Mouse (Mus musculus): ENCODE measurements around the gene D10Wsu102e. TPM values are rescaled to one million over a fixed set of nuclear protein-coding genes. Genes with fewer than 3 reads are reported as not detected.
A peak's percentile ranks its signal among the peaks of the same experiment; 100 is the strongest.

D10Wsu102e gene
- 0.97 and 1.0 TPM in 2 replicates for polyA plus RNA-seq (2014; fragmentation: Nextera tagmentation; extraction: Ambion mirVana)

- DNase-seq (ENCODE audit: low spot score), result peak; percentile 98
- peaks cover 7% of the 10 kb centered on the region for H3K4me1 ChIP-seq (ENCODE audit: control insufficient read depth, insufficient read depth, low read length)
- H3K27ac ChIP-seq (ENCODE audit: low read depth, low read length), result peak within 1 kb of the TSS; percentile 64
- H3K4me2 ChIP-seq (ENCODE audit: low read depth), result peak within 1 kb of the TSS; percentile 70
- H3K36me3 ChIP-seq (ENCODE audit: control insufficient read depth, insufficient read depth, low read length), result peaks cover 2% of the 10 kb centered on the region; the same call in 1 of the 2 replicates
- no peaks in the 10 kb centered on the region for H3K27me3 ChIP-seq (ENCODE audit: control insufficient read depth, insufficient read depth, low read length)
- H3K4me3 ChIP-seq (ENCODE audit: low read depth, low read length), result peak within 1 kb of the TSS; percentile 91
- no peaks in the 10 kb centered on the region for H3K9me3 ChIP-seq (ENCODE audit: control insufficient read depth, low read length)
- H3K9ac ChIP-seq (ENCODE audit: low read length), result peak within 1 kb of the TSS; percentile 88
- under 1% methylated on average over 30 of the region's 30 CpGs for WGBS
- peak; percentile 98 for ATAC-seq (ENCODE audit: insufficient read depth, low FRiP score, low TSS enrichment)
Measured at GRCm38 (mm10) chr10:83359956-83360355, at the start of gene D10Wsu102e. Gene D10Wsu102e (plus strand): TSS chr10:83360221.

DNA sequence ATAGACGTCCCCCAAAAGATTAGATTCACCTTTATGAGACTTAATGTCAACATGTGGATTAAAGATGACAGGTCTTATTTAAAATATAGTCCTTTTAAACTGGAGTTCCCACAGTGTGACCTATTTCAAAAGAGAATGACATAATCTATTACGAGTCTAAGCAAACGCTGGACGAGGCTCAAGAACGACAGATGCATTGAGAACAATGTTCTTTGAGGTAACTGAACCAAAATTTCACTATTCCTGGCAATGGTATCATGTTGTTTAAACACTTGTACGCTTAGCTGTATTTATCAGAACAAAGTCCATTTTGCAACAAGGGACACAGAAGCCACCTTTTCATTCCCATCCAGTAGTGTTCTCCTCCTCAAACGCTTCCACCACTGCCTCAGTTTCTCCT, 49.7 kb upstream of the D10Wsu102e start:
- ATAC-seq (ENCODE audit: insufficient read depth, low FRiP score, low TSS enrichment) (no peak), DNase-seq (ENCODE audit: low spot score) (no peak)
- Histone ChIP-seq H3K4me1 (ENCODE audit: control insufficient read depth, insufficient read depth, low read length) (no peaks in the 10 kb centered on the region), H3K9ac (ENCODE audit: low read length) (no peak overlapping the region), H3K27ac (ENCODE audit: low read depth, low read length) (no peak overlapping the region), H3K9me3 (ENCODE audit: control insufficient read depth, low read length) (no peaks in the 10 kb centered on the region), H3K36me3 (ENCODE audit: control insufficient read depth, insufficient read depth, low read length) (no peaks in the 10 kb centered on the region), H3K4me2 (ENCODE audit: low read depth) (no peak overlapping the region), H3K27me3 (ENCODE audit: control insufficient read depth, insufficient read depth, low read length) (no peaks in the 10 kb centered on the region), H3K4me3 (ENCODE audit: low read depth, low read length) (no peak overlapping the region)
- WGBS, result 94% methylated on average over 7 of the region's 7 CpGs

GRCm38 (mm10) chr10:83313033-83313432, 47.0 kb upstream of the D10Wsu102e start:
- WGBS, result 89% methylated on average over 5 of the region's 5 CpGs
- no peak for ATAC-seq (ENCODE audit: insufficient read depth, low FRiP score, low TSS enrichment)

GRCm38 (mm10) chr10:83320396-83320795, 39.6 kb upstream of the D10Wsu102e start:
- Histone ChIP-seq H3K4me3 (ENCODE audit: low read depth, low read length) (no peak overlapping the region), H3K27me3 (ENCODE audit: control insufficient read depth, insufficient read depth, low read length) (no peaks in the 10 kb centered on the region), H3K4me1 (ENCODE audit: control insufficient read depth, insufficient read depth, low read length) (no peaks in the 10 kb centered on the region), H3K27ac (ENCODE audit: low read depth, low read length) (no peak overlapping the region), H3K36me3 (ENCODE audit: control insufficient read depth, insufficient read depth, low read length) (no peaks in the 10 kb centered on the region), H3K9ac (ENCODE audit: low read length) (no peak overlapping the region), H3K4me2 (ENCODE audit: low read depth) (no peak overlapping the region), H3K9me3 (ENCODE audit: control insufficient read depth, low read length) (no peaks in the 10 kb centered on the region)
- ATAC-seq (ENCODE audit: insufficient read depth, low FRiP score, low TSS enrichment) (no peak), DNase-seq (ENCODE audit: low spot score) (no peak)
- WGBS, result 85% methylated on average over 6 of the region's 6 CpGs

More at GRCm38 (mm10) chr10:83313033-83313432, 47.0 kb upstream of the D10Wsu102e start:
- no peaks in the 10 kb centered on the region for H3K27me3 ChIP-seq (ENCODE audit: control insufficient read depth, insufficient read depth, low read length)
- DNase-seq (ENCODE audit: low spot score), result no peak
- H3K4me3 ChIP-seq (ENCODE audit: low read depth, low read length), result no peak overlapping the region
- H3K9me3 ChIP-seq (ENCODE audit: control insufficient read depth, low read length), result no peaks in the 10 kb centered on the region
- H3K27ac ChIP-seq (ENCODE audit: low read depth, low read length), result no peak overlapping the region
- H3K4me1 ChIP-seq (ENCODE audit: control insufficient read depth, insufficient read depth, low read length), result no peaks in the 10 kb centered on the region
- no peak overlapping the region for H3K9ac ChIP-seq (ENCODE audit: low read length)
- no peak overlapping the region for H3K4me2 ChIP-seq (ENCODE audit: low read depth)
- no peaks in the 10 kb centered on the region for H3K36me3 ChIP-seq (ENCODE audit: control insufficient read depth, insufficient read depth, low read length)

DNA sequence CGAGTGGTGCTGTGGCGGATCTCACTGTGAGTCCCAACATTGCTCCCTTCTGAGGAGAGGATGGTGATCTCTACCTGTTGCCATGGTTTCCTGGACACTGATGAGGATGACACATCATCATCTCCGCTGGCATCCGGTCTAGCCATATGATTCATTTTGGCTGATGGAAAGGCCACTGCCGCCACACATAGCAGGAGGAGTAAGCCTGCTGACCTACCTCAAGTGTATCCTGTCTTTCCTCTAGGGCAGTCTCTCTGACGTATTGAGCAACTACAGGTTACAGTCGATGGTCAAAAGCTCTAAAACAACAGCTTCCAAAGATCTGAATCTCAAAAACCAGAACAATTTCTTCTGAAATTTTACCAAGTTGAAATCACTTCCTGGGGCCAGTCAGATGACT, 39.2 kb upstream of the D10Wsu102e start:
- H3K27me3 ChIP-seq (ENCODE audit: control insufficient read depth, insufficient read depth, low read length), result no peaks in the 10 kb centered on the region
- no peaks in the 10 kb centered on the region for H3K9me3 ChIP-seq (ENCODE audit: control insufficient read depth, low read length)
- H3K4me2 ChIP-seq (ENCODE audit: low read depth), result no peak overlapping the region
- no peaks in the 10 kb centered on the region for H3K36me3 ChIP-seq (ENCODE audit: control insufficient read depth, insufficient read depth, low read length)
- DNase-seq (ENCODE audit: low spot score), result no peak
- ATAC-seq (ENCODE audit: insufficient read depth, low FRiP score, low TSS enrichment), result no peak
- H3K4me3 ChIP-seq (ENCODE audit: low read depth, low read length), result no peak overlapping the region
- H3K9ac ChIP-seq (ENCODE audit: low read length), result no peak overlapping the region
- H3K27ac ChIP-seq (ENCODE audit: low read depth, low read length), result no peak overlapping the region
- no peaks in the 10 kb centered on the region for H3K4me1 ChIP-seq (ENCODE audit: control insufficient read depth, insufficient read depth, low read length)
- 88% methylated on average over 7 of the region's 7 CpGs for WGBS

DNA sequence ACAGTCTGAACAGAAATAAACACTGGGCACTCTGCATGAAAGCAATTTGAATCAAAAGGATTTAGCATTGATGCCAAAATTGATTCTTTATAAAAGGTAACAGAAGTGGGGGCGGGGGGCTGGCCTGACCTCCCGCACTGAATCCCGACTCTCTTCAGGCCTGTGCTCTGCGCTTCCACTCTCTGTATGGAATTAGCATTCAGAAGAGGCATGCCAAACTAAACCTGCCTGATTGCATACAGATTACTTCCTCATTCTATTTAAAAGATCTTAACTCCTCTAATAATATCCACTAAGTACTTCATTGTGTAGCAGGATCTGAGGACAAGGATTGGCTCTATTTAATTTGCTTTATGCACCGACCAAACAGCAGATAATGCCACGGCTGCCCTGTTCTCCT, 38.5 kb upstream of the D10Wsu102e start:
- ATAC-seq (ENCODE audit: insufficient read depth, low FRiP score, low TSS enrichment) (no peak), DNase-seq (ENCODE audit: low spot score) (no peak)
- Histone ChIP-seq H3K27ac (ENCODE audit: low read depth, low read length) (no peak overlapping the region), H3K9ac (ENCODE audit: low read length) (no peak overlapping the region), H3K4me3 (ENCODE audit: low read depth, low read length) (no peak overlapping the region), H3K4me1 (ENCODE audit: control insufficient read depth, insufficient read depth, low read length) (no peaks in the 10 kb centered on the region), H3K9me3 (ENCODE audit: control insufficient read depth, low read length) (no peaks in the 10 kb centered on the region), H3K27me3 (ENCODE audit: control insufficient read depth, insufficient read depth, low read length) (no peaks in the 10 kb centered on the region), H3K4me2 (ENCODE audit: low read depth) (no peak overlapping the region), H3K36me3 (ENCODE audit: control insufficient read depth, insufficient read depth, low read length) (no peaks in the 10 kb centered on the region)
- WGBS, result 88% methylated on average over 6 of the region's 6 CpGs

DNA sequence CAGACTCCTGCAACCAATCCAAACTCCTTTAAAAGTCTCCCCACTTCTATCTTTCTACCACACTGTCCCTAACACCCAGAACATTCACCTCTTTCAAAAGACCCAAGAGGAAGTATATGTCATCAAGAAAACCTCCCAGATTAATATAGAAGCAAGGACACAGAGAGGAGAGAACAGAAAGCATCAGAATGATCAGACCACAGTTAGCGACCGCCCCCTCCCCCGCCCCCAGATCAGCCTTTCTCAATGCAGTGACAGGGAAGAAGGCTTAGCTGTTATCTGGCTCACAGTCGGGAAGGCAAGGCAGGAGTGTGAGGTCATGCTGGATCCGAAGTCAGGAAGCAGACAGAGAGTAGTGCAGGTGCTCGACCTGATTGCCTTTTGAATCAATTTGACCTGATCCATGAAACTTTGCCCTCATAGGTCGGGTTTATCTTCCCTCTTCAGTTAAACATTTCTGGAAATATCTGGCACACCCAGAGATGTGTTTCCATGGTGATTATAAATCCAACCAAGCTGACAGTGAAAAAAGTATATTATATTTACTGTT, 37.4 kb upstream of the D10Wsu102e start:
- no peak overlapping the region for H3K4me2 ChIP-seq (ENCODE audit: low read depth)
- H3K27me3 ChIP-seq (ENCODE audit: control insufficient read depth, insufficient read depth, low read length), result no peaks in the 10 kb centered on the region
- H3K36me3 ChIP-seq (ENCODE audit: control insufficient read depth, insufficient read depth, low read length), result no peaks in the 10 kb centered on the region
- 53% methylated on average over 7 of the region's 7 CpGs for WGBS
- DNase-seq (ENCODE audit: low spot score) (no peak), ATAC-seq (ENCODE audit: insufficient read depth, low FRiP score, low TSS enrichment) (no peak)
- no peaks in the 10 kb centered on the region for H3K4me1 ChIP-seq (ENCODE audit: control insufficient read depth, insufficient read depth, low read length)
- no peaks in the 10 kb centered on the region for H3K9me3 ChIP-seq (ENCODE audit: control insufficient read depth, low read length)
- no peak overlapping the region for H3K4me3 ChIP-seq (ENCODE audit: low read depth, low read length)
- no peak overlapping the region for H3K9ac ChIP-seq (ENCODE audit: low read length)
- H3K27ac ChIP-seq (ENCODE audit: low read depth, low read length), result no peak overlapping the region

GRCm38 (mm10) chr10:83324871-83325270, 35.1 kb upstream of the D10Wsu102e start:
- H3K9ac ChIP-seq (ENCODE audit: low read length), result no peak overlapping the region
- ATAC-seq (ENCODE audit: insufficient read depth, low FRiP score, low TSS enrichment), result no peak
- H3K27me3 ChIP-seq (ENCODE audit: control insufficient read depth, insufficient read depth, low read length), result no peaks in the 10 kb centered on the region
- no peak overlapping the region for H3K27ac ChIP-seq (ENCODE audit: low read depth, low read length)
- H3K4me3 ChIP-seq (ENCODE audit: low read depth, low read length), result no peak overlapping the region
- H3K4me2 ChIP-seq (ENCODE audit: low read depth), result no peak overlapping the region
- DNase-seq (ENCODE audit: low spot score), result no peak
- no peaks in the 10 kb centered on the region for H3K9me3 ChIP-seq (ENCODE audit: control insufficient read depth, low read length)
- H3K36me3 ChIP-seq (ENCODE audit: control insufficient read depth, insufficient read depth, low read length), result no peaks in the 10 kb centered on the region
- H3K4me1 ChIP-seq (ENCODE audit: control insufficient read depth, insufficient read depth, low read length), result no peaks in the 10 kb centered on the region
- WGBS, result 74% methylated on average over 3 of the region's 3 CpGs

DNA sequence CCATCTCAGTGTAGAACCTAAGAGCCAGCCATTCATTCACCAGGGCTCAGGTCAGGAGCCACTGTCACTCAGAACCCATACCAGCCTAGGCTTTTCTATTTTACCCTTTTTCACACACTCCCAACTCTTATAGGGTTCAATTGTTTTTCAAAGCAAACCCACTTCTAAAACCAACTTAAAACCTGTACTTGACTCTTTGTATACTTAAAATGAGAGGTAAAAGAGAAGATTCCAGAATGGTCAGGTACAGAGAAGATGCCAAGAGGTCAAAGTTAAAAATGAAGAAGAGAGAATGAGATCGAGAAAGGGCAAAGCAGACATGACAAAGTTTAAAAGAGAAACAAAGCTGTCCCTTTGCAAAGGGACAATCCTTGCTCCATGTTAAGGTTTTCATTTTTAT, 34.1 kb upstream of the D10Wsu102e start:
- H3K27me3 ChIP-seq (ENCODE audit: control insufficient read depth, insufficient read depth, low read length), result no peaks in the 10 kb centered on the region
- H3K9me3 ChIP-seq (ENCODE audit: control insufficient read depth, low read length), result no peaks in the 10 kb centered on the region
- no peaks in the 10 kb centered on the region for H3K4me1 ChIP-seq (ENCODE audit: control insufficient read depth, insufficient read depth, low read length)
- DNase-seq (ENCODE audit: low spot score), result no peak
- H3K4me3 ChIP-seq (ENCODE audit: low read depth, low read length), result no peak overlapping the region
- ATAC-seq (ENCODE audit: insufficient read depth, low FRiP score, low TSS enrichment), result no peak
- no peak overlapping the region for H3K4me2 ChIP-seq (ENCODE audit: low read depth)
- 89% methylated on average over 1 of the region's 1 CpGs for WGBS
- H3K9ac ChIP-seq (ENCODE audit: low read length), result no peak overlapping the region
- H3K27ac ChIP-seq (ENCODE audit: low read depth, low read length), result no peak overlapping the region
- no peaks in the 10 kb centered on the region for H3K36me3 ChIP-seq (ENCODE audit: control insufficient read depth, insufficient read depth, low read length)
